ENCODE assay signal across 8 mouse cellular contexts in genomic region chr12:112941156-112941775, GRCm38 (mm10). TPM values are rescaled to one million over a fixed set of nuclear protein-coding genes. Genes with fewer than 3 reads are reported as not detected.
DNase-seq lines count a peak whose midpoint lies in the region; ATAC-seq and TF ChIP-seq lines count a peak whose summit lies in the region.

No protein-coding gene starts in this region.

- peak overlapping the region; percentile 91 for H3K4me3 ChIP-seq in testis, adult 2 months (ENCODE audit: control insufficient read depth, low read depth, low read length)
- peak overlapping the region; percentile 75 for H3K4me3 ChIP-seq in embryonic facial prominence, embryonic 11.5 days (ENCODE audit: low read depth, low read length)
- H3K4me3 ChIP-seq in hindbrain, embryonic 12.5 days: peak overlapping the region; percentile 71
- H3K4me3 ChIP-seq in limb, embryonic 15.5 days: peak overlapping the region; percentile 80
- H3K4me3 ChIP-seq in neural tube, embryonic 15.5 days (replicated peaks): peak overlapping the region; percentile 76

- H3K27ac ChIP-seq in testis, adult 2 months (ENCODE audit: control insufficient read depth, insufficient read depth, low read depth, low read length): no peak overlapping the region
- H3K27ac ChIP-seq in embryonic facial prominence, embryonic 11.5 days (replicated peaks; ENCODE audit: low read depth, low read length): no peak overlapping the region
- H3K27ac ChIP-seq in hindbrain, embryonic 12.5 days: no peak overlapping the region
- peak overlapping the region; percentile 88 for H3K27ac ChIP-seq in limb, embryonic 15.5 days
- peak overlapping the region; percentile 83 for H3K27ac ChIP-seq in neural tube, embryonic 15.5 days (replicated peaks)

- no peaks in the 10 kb centered on the region for H3K27me3 ChIP-seq in testis, adult 2 months (ENCODE audit: control insufficient read depth, insufficient read depth, low read length)
- no peaks in the 10 kb centered on the region; the same call in 1 of the 2 replicates for H3K27me3 ChIP-seq in embryonic facial prominence, embryonic 11.5 days (ENCODE audit: control insufficient read depth, insufficient read depth, low read length)
- H3K27me3 ChIP-seq in hindbrain, embryonic 12.5 days: no peaks in the 10 kb centered on the region
- H3K27me3 ChIP-seq in limb, embryonic 15.5 days: no peaks in the 10 kb centered on the region
- no peaks in the 10 kb centered on the region for H3K27me3 ChIP-seq in neural tube, embryonic 15.5 days (replicated peaks)

- no peak for TF ChIP-seq POLR2A in testis, adult 2 months (IDR thresholded peaks at IDR 0.05; ENCODE audit: control insufficient read depth, low read depth, low read length)

- no peaks in the 10 kb centered on the region for H3K36me3 ChIP-seq in testis, adult 2 months (ENCODE audit: control insufficient read depth, insufficient read depth, low read length)
- no peaks in the 10 kb centered on the region for H3K36me3 ChIP-seq in embryonic facial prominence, embryonic 11.5 days (replicated peaks; ENCODE audit: control insufficient read depth, insufficient read depth, low read depth, low read length)
- no peaks in the 10 kb centered on the region for H3K36me3 ChIP-seq in hindbrain, embryonic 12.5 days
- H3K36me3 ChIP-seq in limb, embryonic 15.5 days: no peaks in the 10 kb centered on the region
- H3K36me3 ChIP-seq in neural tube, embryonic 15.5 days: no peaks in the 10 kb centered on the region

- H3K9ac ChIP-seq in embryonic facial prominence, embryonic 11.5 days (replicated peaks; ENCODE audit: low read length): no peak overlapping the region; the same call in 1 of the 2 replicates
- peak overlapping the region; percentile 69 for H3K9ac ChIP-seq in hindbrain, embryonic 12.5 days
- H3K9ac ChIP-seq in limb, embryonic 15.5 days: peak overlapping the region; percentile 66
- peak overlapping the region; percentile 85 for H3K9ac ChIP-seq in neural tube, embryonic 15.5 days (replicated peaks)

- WGBS in embryonic facial prominence, embryonic 11.5 days: 49% methylated on average over 10 of the region's 10 CpGs
- WGBS in hindbrain, embryonic 12.5 days: 43% methylated on average over 10 of the region's 10 CpGs
- WGBS in limb, embryonic 15.5 days: 38% methylated on average over 10 of the region's 10 CpGs
- 39% methylated on average over 10 of the region's 10 CpGs for WGBS in neural tube, embryonic 15.5 days

- H3K4me2 ChIP-seq in embryonic facial prominence, embryonic 11.5 days (ENCODE audit: low read depth, low read length): peak overlapping the region; percentile 62
- H3K4me2 ChIP-seq in hindbrain, embryonic 12.5 days (replicated peaks): peak overlapping the region; percentile 56
- peak overlapping the region; percentile 74 for H3K4me2 ChIP-seq in limb, embryonic 15.5 days
- peak overlapping the region; percentile 82 for H3K4me2 ChIP-seq in neural tube, embryonic 15.5 days

- TF ChIP-seq CTCF in testis, adult 2 months (IDR thresholded peaks at IDR 0.05; ENCODE audit: control insufficient read depth, insufficient read depth, insufficient replicate concordance, low read depth, low read length): no peak

- peaks cover 23% of the 10 kb centered on the region for H3K4me1 ChIP-seq in testis, adult 2 months (ENCODE audit: control insufficient read depth, insufficient read depth, low read length)
- H3K4me1 ChIP-seq in embryonic facial prominence, embryonic 11.5 days (ENCODE audit: control insufficient read depth, insufficient read depth, low read length): no peaks in the 10 kb centered on the region
- H3K4me1 ChIP-seq in hindbrain, embryonic 12.5 days: peaks cover 44% of the 10 kb centered on the region
- peaks cover 33% of the 10 kb centered on the region for H3K4me1 ChIP-seq in limb, embryonic 15.5 days
- H3K4me1 ChIP-seq in neural tube, embryonic 15.5 days: peaks cover 23% of the 10 kb centered on the region

- no peak; the same call in 1 of the 2 replicates for ATAC-seq in embryonic facial prominence, embryonic 11.5 days (replicated peaks; ENCODE audit: insufficient number of reproducible peaks, low FRiP score, low TSS enrichment, low read depth)
- ATAC-seq in hindbrain, embryonic 12.5 days (ENCODE audit: low FRiP score): peak; percentile 3; the same call in 1 of the 2 replicates
- no peak for ATAC-seq in limb, embryonic 15.5 days (ENCODE audit: insufficient number of reproducible peaks, low FRiP score, low TSS enrichment, low read depth)
- ATAC-seq in neural tube, embryonic 15.5 days (ENCODE audit: low FRiP score): peak; percentile 29

- no peaks in the 10 kb centered on the region for H3K9me3 ChIP-seq in embryonic facial prominence, embryonic 11.5 days (replicated peaks; ENCODE audit: control insufficient read depth, low read length)
- no peaks in the 10 kb centered on the region for H3K9me3 ChIP-seq in hindbrain, embryonic 12.5 days (replicated peaks)
- H3K9me3 ChIP-seq in limb, embryonic 15.5 days: no peaks in the 10 kb centered on the region
- no peaks in the 10 kb centered on the region for H3K9me3 ChIP-seq in neural tube, embryonic 15.5 days (replicated peaks)

- no peak for DNase-seq in testis, postnatal 14 days (ENCODE audit: low spot score)
- no peak for DNase-seq in embryonic facial prominence, embryonic 11.5 days (ENCODE audit: low spot score)
- DNase-seq in layer of hippocampus, postnatal 36 days: no peak
- no peak for DNase-seq in urinary bladder, adult 18-20 months (ENCODE audit: low spot score in 2 of 2)

RNA-seq across cellular contexts. Expression of gene Nudt14, which starts 0.7 kb away (rescaled TPM):
- polyA plus RNA-seq in testis, adult 2 months (2012; rRNA removed): 14.8 and 15.6 TPM in 2 replicates
- 75.8 and 83.4 TPM in 2 replicates for polyA plus RNA-seq in embryonic facial prominence, embryonic 11.5 days (2014; fragmentation: Nextera tagmentation; extraction: Ambion mirVana)
- polyA plus RNA-seq in hindbrain, embryonic 12.5 days (2016; fragmentation: Nextera tagmentation; extraction: Ambion mirVana): 51.5 and 65.9 TPM in 2 replicates
- 70.5 and 71.2 TPM in 2 replicates for polyA plus RNA-seq in limb, embryonic 15.5 days (2015; fragmentation: Nextera tagmentation; extraction: Ambion mirVana)
- polyA plus RNA-seq in neural tube, embryonic 15.5 days (2015; fragmentation: Nextera tagmentation; extraction: Ambion mirVana): 62.4 and 66.8 TPM in 2 replicates
- 10 to 100 TPM; 11.4 to 13.1 TPM for total RNA-seq in layer of hippocampus, postnatal 36 days (2021)

RNA-seq across cellular contexts. Expression of gene Jag2, which starts 11.7 kb away (rescaled TPM):
- polyA plus RNA-seq in testis, adult 2 months (2012; rRNA removed): 9.4 and 10.9 TPM in 2 replicates
- polyA plus RNA-seq in embryonic facial prominence, embryonic 11.5 days (2014; fragmentation: Nextera tagmentation; extraction: Ambion mirVana): 3.5 and 5.7 TPM in 2 replicates
- polyA plus RNA-seq in hindbrain, embryonic 12.5 days (2016; fragmentation: Nextera tagmentation; extraction: Ambion mirVana): 9.4 and 10.3 TPM in 2 replicates
- 10.3 and 11.6 TPM in 2 replicates for polyA plus RNA-seq in limb, embryonic 15.5 days (2015; fragmentation: Nextera tagmentation; extraction: Ambion mirVana)
- 13.6 and 14.8 TPM in 2 replicates for polyA plus RNA-seq in neural tube, embryonic 15.5 days (2015; fragmentation: Nextera tagmentation; extraction: Ambion mirVana)
- total RNA-seq in layer of hippocampus, postnatal 36 days (2021): 10 to 100 TPM; 43.8 to 45.6 TPM

RNA-seq across cellular contexts. Expression of gene Btbd6, which starts 35.0 kb away (rescaled TPM):
- 5.5 and 7.5 TPM in 2 replicates for polyA plus RNA-seq in testis, adult 2 months (2012; rRNA removed)
- 19.0 and 19.7 TPM in 2 replicates for polyA plus RNA-seq in embryonic facial prominence, embryonic 11.5 days (2014; fragmentation: Nextera tagmentation; extraction: Ambion mirVana)
- polyA plus RNA-seq in hindbrain, embryonic 12.5 days (2016; fragmentation: Nextera tagmentation; extraction: Ambion mirVana): 34.5 and 34.8 TPM in 2 replicates
- 25.4 and 26.3 TPM in 2 replicates for polyA plus RNA-seq in limb, embryonic 15.5 days (2015; fragmentation: Nextera tagmentation; extraction: Ambion mirVana)
- polyA plus RNA-seq in neural tube, embryonic 15.5 days (2015; fragmentation: Nextera tagmentation; extraction: Ambion mirVana): 46.3 and 50.0 TPM in 2 replicates
- total RNA-seq in layer of hippocampus, postnatal 36 days (2021): 10 to 100 TPM; 55.4 to 56.3 TPM

RNA-seq across cellular contexts. Expression of gene Brf1, which starts 59.2 kb away (rescaled TPM):
- polyA plus RNA-seq in testis, adult 2 months (2012; rRNA removed): 67.1 and 67.8 TPM in 2 replicates
- 48.5 and 50.8 TPM in 2 replicates for polyA plus RNA-seq in embryonic facial prominence, embryonic 11.5 days (2014; fragmentation: Nextera tagmentation; extraction: Ambion mirVana)
- 72.4 and 75.5 TPM in 2 replicates for polyA plus RNA-seq in hindbrain, embryonic 12.5 days (2016; fragmentation: Nextera tagmentation; extraction: Ambion mirVana)
- 57.1 and 61.7 TPM in 2 replicates for polyA plus RNA-seq in limb, embryonic 15.5 days (2015; fragmentation: Nextera tagmentation; extraction: Ambion mirVana)
- polyA plus RNA-seq in neural tube, embryonic 15.5 days (2015; fragmentation: Nextera tagmentation; extraction: Ambion mirVana): 44.1 and 49.3 TPM in 2 replicates
- 10 to 100 TPM; 54.8 to 57.8 TPM for total RNA-seq in layer of hippocampus, postnatal 36 days (2021)

Comparison
In these comparisons a context has a peak if more than half of its experiments do, and no peak if none do; other contexts are left out.
1. H3K27ac ChIP-seq: peak in limb, embryonic 15.5 days (single experiment) and neural tube, embryonic 15.5 days (single experiment); none in testis, adult 2 months (single experiment), embryonic facial prominence, embryonic 11.5 days (single experiment) and hindbrain, embryonic 12.5 days (single experiment).
2. ATAC-seq: peak in hindbrain, embryonic 12.5 days (single experiment) and neural tube, embryonic 15.5 days (single experiment); none in embryonic facial prominence, embryonic 11.5 days (single experiment) and limb, embryonic 15.5 days (single experiment).
3. Peak in every context shown above with its lines, with median percentiles within 50 percentile points of each other: H3K4me3 ChIP-seq and H3K4me2 ChIP-seq.